ENCODE assay signal across 20 mouse cellular contexts in genomic region chr1:76944046-76944445, GRCm38 (mm10).
DNase-seq lines count a peak whose midpoint lies in the region; ATAC-seq and TF ChIP-seq lines count a peak whose summit lies in the region.
"Had no signal": no experiment of that assay in that cellular context is flagged by ENCODE, and none has a peak within 500 bp of the region (broad histone marks: within the 10 kb centered on the region; RNA-seq: fewer than 3 reads in every experiment).

No protein-coding gene starts in this region.

- H3K4me2 ChIP-seq in lung, embryonic 15.5 days = no peak overlapping the region
- no peak overlapping the region for H3K4me2 ChIP-seq in midbrain, embryonic 11.5 days
- H3K4me2 ChIP-seq in midbrain, postnatal 0 days (ENCODE audit: low read depth, low read length, poor library complexity, severe bottlenecking) = no peak overlapping the region
- H3K4me2 ChIP-seq: embryonic facial prominence, embryonic 12.5 days; forebrain, embryonic 15.5 days; heart, embryonic 13.5 days; hindbrain, embryonic 15.5 days had no signal

- H3K36me3 ChIP-seq in heart, embryonic 10.5 days = no peaks in the 10 kb centered on the region
- no peaks in the 10 kb centered on the region for H3K36me3 ChIP-seq in lung, embryonic 15.5 days
- H3K36me3 ChIP-seq in midbrain, embryonic 11.5 days (ENCODE audit: control insufficient read depth, insufficient read depth, low read length) = no peaks in the 10 kb centered on the region
- no peaks in the 10 kb centered on the region for H3K36me3 ChIP-seq in midbrain, postnatal 0 days (ENCODE audit: insufficient read depth, low read length)
- H3K36me3 ChIP-seq: embryonic facial prominence, embryonic 12.5 days; forebrain, embryonic 15.5 days; G1E; heart, embryonic 13.5 days; hindbrain, embryonic 15.5 days had no signal

- no peak overlapping the region for H3K4me3 ChIP-seq in heart, embryonic 10.5 days
- H3K4me3 ChIP-seq in lung, embryonic 15.5 days = no peak overlapping the region
- no peak overlapping the region for H3K4me3 ChIP-seq in lung, adult 2 months (replicated peaks; ENCODE audit: extremely low read depth, low read depth, low read length)
- H3K4me3 ChIP-seq in midbrain, embryonic 11.5 days (ENCODE audit: low read depth, low read length) = no peak overlapping the region
- H3K4me3 ChIP-seq in midbrain, postnatal 0 days (ENCODE audit: low read depth, low read length) = no peak overlapping the region
- H3K4me3 ChIP-seq: embryonic facial prominence, embryonic 12.5 days; forebrain, embryonic 15.5 days; heart, embryonic 13.5 days; hindbrain, embryonic 15.5 days had no signal

- DNase-seq in cerebellum, postnatal 10 days = peak; percentile 5
- DNase-seq in heart, postnatal 4 days = peak; percentile 59
- DNase-seq in heart, embryonic 10.5 days (ENCODE audit: low spot score) = no peak
- DNase-seq in lung, adult 2 months = no peak
- peak; percentile 72 for DNase-seq in midbrain, embryonic 11.5 days (ENCODE audit: low spot score, missing footprints)
- no peak for DNase-seq in midbrain, postnatal 0 days (ENCODE audit: low spot score)
- DNase-seq: adrenal gland, adult 8-10 months; adrenal gland, postnatal 36 days; B cell, adult 2 months; cerebellum, adult 11 months; cerebellum, adult 8-10 months; cerebellum, postnatal 25 days had no signal

- no peak overlapping the region for H3K27ac ChIP-seq in heart, embryonic 10.5 days
- 0 out of 2 replicates have a peak overlapping the region, but pooled peaks have one; percentile 5 for H3K27ac ChIP-seq in lung, embryonic 15.5 days
- H3K27ac ChIP-seq in midbrain, embryonic 11.5 days (ENCODE audit: low read depth, low read length) = no peak overlapping the region
- H3K27ac ChIP-seq in midbrain, postnatal 0 days (ENCODE audit: low read depth, low read length) = no peak overlapping the region
- H3K27ac ChIP-seq: embryonic facial prominence, embryonic 12.5 days; forebrain, embryonic 15.5 days; heart, embryonic 13.5 days; hindbrain, embryonic 15.5 days had no signal

- TF ChIP-seq CTCF in lung, adult 2 months (IDR thresholded peaks at IDR 0.05; ENCODE audit: insufficient read depth, low read length) = no peak
- no peak for TF ChIP-seq CTCF in midbrain, postnatal 0 days (IDR thresholded peaks at IDR 0.05)

- H3K9ac ChIP-seq in lung, embryonic 15.5 days = no peak overlapping the region
- H3K9ac ChIP-seq in midbrain, embryonic 11.5 days (ENCODE audit: low read length) = no peak overlapping the region
- no peak overlapping the region for H3K9ac ChIP-seq in midbrain, postnatal 0 days (replicated peaks; ENCODE audit: low read length, poor library complexity, severe bottlenecking)
- H3K9ac ChIP-seq: embryonic facial prominence, embryonic 12.5 days; forebrain, embryonic 15.5 days; heart, embryonic 13.5 days; hindbrain, embryonic 15.5 days had no signal

- no peaks in the 10 kb centered on the region for H3K9me3 ChIP-seq in heart, embryonic 10.5 days
- H3K9me3 ChIP-seq in lung, embryonic 15.5 days = no peaks in the 10 kb centered on the region
- H3K9me3 ChIP-seq in midbrain, embryonic 11.5 days (ENCODE audit: control insufficient read depth, low read length) = no peaks in the 10 kb centered on the region
- H3K9me3 ChIP-seq in midbrain, postnatal 0 days (ENCODE audit: low read length) = no peaks in the 10 kb centered on the region
- H3K9me3 ChIP-seq: embryonic facial prominence, embryonic 12.5 days; forebrain, embryonic 15.5 days; hindbrain, embryonic 15.5 days had no signal

- 60% methylated on average over 4 of the region's 4 CpGs for WGBS in heart, embryonic 10.5 days
- 57% methylated on average over 4 of the region's 4 CpGs for WGBS in lung, embryonic 15.5 days
- 60% methylated on average over 4 of the region's 4 CpGs for WGBS in lung, adult 2 months
- WGBS in midbrain, embryonic 11.5 days = 85% methylated on average over 4 of the region's 4 CpGs
- 85% methylated on average over 4 of the region's 4 CpGs for WGBS in midbrain, postnatal 0 days

- no peak for ATAC-seq in cerebellum, adult (ENCODE audit: insufficient number of reproducible peaks, low FRiP score, low TSS enrichment)
- ATAC-seq in lung, embryonic 15.5 days (ENCODE audit: borderline replicate concordance, extremely low read depth, low FRiP score, low TSS enrichment) = no peak
- no peak for ATAC-seq in midbrain, embryonic 11.5 days (ENCODE audit: low FRiP score)
- ATAC-seq in midbrain, postnatal 0 days (ENCODE audit: low FRiP score) = no peak
- ATAC-seq: CD4-positive, CD25-positive, alpha-beta regulatory T cell, adult 4 months; forebrain, embryonic 15.5 days had no signal

- H3K4me1 ChIP-seq in heart, embryonic 10.5 days = no peaks in the 10 kb centered on the region
- H3K4me1 ChIP-seq in lung, embryonic 15.5 days = peaks cover 22% of the 10 kb centered on the region
- H3K4me1 ChIP-seq in lung, adult 2 months (ENCODE audit: control insufficient read depth, insufficient read depth, low read length) = no peaks in the 10 kb centered on the region; the same call in none of the 2 replicates
- no peaks in the 10 kb centered on the region for H3K4me1 ChIP-seq in midbrain, embryonic 11.5 days (ENCODE audit: control insufficient read depth, insufficient read depth, low read length)
- no peaks in the 10 kb centered on the region for H3K4me1 ChIP-seq in midbrain, postnatal 0 days (ENCODE audit: insufficient read depth, low read length)
- H3K4me1 ChIP-seq: embryonic facial prominence, embryonic 12.5 days; hindbrain, embryonic 15.5 days had no signal

- TF ChIP-seq POLR2A in lung, adult 2 months (IDR thresholded peaks at IDR 0.05; ENCODE audit: borderline replicate concordance, extremely low read depth, low read depth, low read length) = no peak

- no peaks in the 10 kb centered on the region for H3K27me3 ChIP-seq in heart, embryonic 10.5 days (ENCODE audit: insufficient read depth, poor library complexity, severe bottlenecking)
- H3K27me3 ChIP-seq in lung, embryonic 15.5 days = no peaks in the 10 kb centered on the region
- no peaks in the 10 kb centered on the region for H3K27me3 ChIP-seq in midbrain, embryonic 11.5 days (ENCODE audit: control insufficient read depth, insufficient read depth, low read length)
- H3K27me3 ChIP-seq in midbrain, postnatal 0 days (ENCODE audit: insufficient read depth, low read length) = no peaks in the 10 kb centered on the region
- H3K27me3 ChIP-seq: embryonic facial prominence, embryonic 12.5 days; forebrain, embryonic 15.5 days; heart, embryonic 13.5 days; hindbrain, embryonic 15.5 days had no signal

Comparison
In these comparisons a context has a peak if more than half of its experiments do, and no peak if none do; other contexts are left out.
1. DNase-seq: peak in cerebellum, postnatal 10 days (2 of 2), heart, postnatal 4 days (single experiment) and midbrain, embryonic 11.5 days (single experiment); none in heart, embryonic 10.5 days (single experiment), lung, adult 2 months (single experiment) and midbrain, postnatal 0 days (single experiment).